In genomic region chr14:57951089-57951488, GRCm38 (mm10) we compare ENCODE assay signal across 9 mouse cellular contexts. TPM values are rescaled to one million over a fixed set of nuclear protein-coding genes. Genes with fewer than 3 reads are reported as not detected.
DNase-seq lines count a peak whose midpoint lies in the region; ATAC-seq and TF ChIP-seq lines count a peak whose summit lies in the region.
"Had no signal": no experiment of that assay in that cellular context is flagged by ENCODE, and none has a peak within 500 bp of the region (broad histone marks: within the 10 kb centered on the region; RNA-seq: fewer than 3 reads in every experiment).

No protein-coding gene starts in this region.

- no peak overlapping the region for H3K27ac ChIP-seq in forebrain, embryonic 14.5 days (ENCODE audit: low read depth, low read length)
- no peak overlapping the region for H3K27ac ChIP-seq in forebrain, embryonic 13.5 days
- H3K27ac ChIP-seq in liver, adult 2 months (replicated peaks; ENCODE audit: insufficient read depth, low read depth, low read length), result no peak overlapping the region
- H3K27ac ChIP-seq in liver, embryonic 12.5 days, result no peak overlapping the region
- H3K27ac ChIP-seq: hindbrain, embryonic 15.5 days had no signal

- H3K79me2 ChIP-seq in liver, adult 2 months (ENCODE audit: control insufficient read depth, insufficient read depth, low read length), result no peaks in the 10 kb centered on the region

- 37% methylated on average over 2 of the region's 2 CpGs for WGBS in forebrain, embryonic 14.5 days
- 24% methylated on average over 2 of the region's 2 CpGs for WGBS in forebrain, embryonic 13.5 days
- 27% methylated on average over 2 of the region's 2 CpGs for WGBS in liver, adult 2 months
- WGBS in liver, embryonic 12.5 days (ENCODE audit: insufficient replicate concordance), result 30% methylated on average over 2 of the region's 2 CpGs

- peak; percentile 29 for DNase-seq in forebrain, embryonic 14.5 days (ENCODE audit: low spot score)
- DNase-seq in liver, adult 2 months (ENCODE audit: extremely low read depth, low read depth, low spot score), result peak; percentile 18
- DNase-seq in NIH3T3 (ENCODE audit: low read depth), result peak; percentile 57
- DNase-seq in forelimb bud, embryonic 11.5 days (ENCODE audit: low read depth, low spot score), result peak; percentile 29
- peak; percentile 6 for DNase-seq in retina, adult 2 months (ENCODE audit: low read depth, low spot score)
- DNase-seq in urinary bladder, postnatal 36 days (ENCODE audit: low spot score in 2 of 2), result no peak

- peaks cover 18% of the 10 kb centered on the region; the same call in 1 of the 2 replicates for H3K36me3 ChIP-seq in forebrain, embryonic 14.5 days (ENCODE audit: control insufficient read depth, insufficient read depth, low read length)
- peaks cover 26% of the 10 kb centered on the region for H3K36me3 ChIP-seq in forebrain, embryonic 13.5 days (ENCODE audit: poor library complexity, severe bottlenecking)
- peaks cover 4% of the 10 kb centered on the region for H3K36me3 ChIP-seq in liver, adult 2 months (ENCODE audit: control insufficient read depth, insufficient read depth, low read length)
- peaks cover 15% of the 10 kb centered on the region for H3K36me3 ChIP-seq in liver, embryonic 12.5 days

- no peak for ATAC-seq in forebrain, embryonic 14.5 days
- no peak for ATAC-seq in forebrain, embryonic 13.5 days
- no peak for ATAC-seq in liver, embryonic 12.5 days

- H3K4me3 ChIP-seq in forebrain, embryonic 14.5 days (ENCODE audit: low read depth, low read length), result no peak overlapping the region
- H3K4me3 ChIP-seq in forebrain, embryonic 13.5 days, result no peak overlapping the region
- no peak overlapping the region for H3K4me3 ChIP-seq in liver, adult 2 months (ENCODE audit: insufficient read depth, low read depth, low read length)
- H3K4me3 ChIP-seq in liver, embryonic 12.5 days, result no peak overlapping the region
- H3K4me3 ChIP-seq: hindbrain, embryonic 15.5 days had no signal

- TF ChIP-seq POLR2A in liver, adult 2 months (IDR thresholded peaks at IDR 0.05; ENCODE audit: extremely low read depth, insufficient read depth, low read length), result no peak

- no peaks in the 10 kb centered on the region for H3K4me1 ChIP-seq in forebrain, embryonic 14.5 days (ENCODE audit: control insufficient read depth, insufficient read depth, low read length)
- H3K4me1 ChIP-seq in forebrain, embryonic 13.5 days, result no peaks in the 10 kb centered on the region
- H3K4me1 ChIP-seq in liver, adult 2 months (ENCODE audit: control insufficient read depth, insufficient read depth, low read length), result no peaks in the 10 kb centered on the region
- peaks cover 4% of the 10 kb centered on the region; the same call in 1 of the 2 replicates for H3K4me1 ChIP-seq in liver, embryonic 12.5 days
- H3K4me1 ChIP-seq: hindbrain, embryonic 15.5 days had no signal

- no peak overlapping the region for H3K9ac ChIP-seq in forebrain, embryonic 14.5 days (ENCODE audit: low read length)
- H3K9ac ChIP-seq in forebrain, embryonic 13.5 days, result no peak overlapping the region
- H3K9ac ChIP-seq in liver, adult 2 months (ENCODE audit: low read depth, low read length), result no peak overlapping the region
- H3K9ac ChIP-seq in liver, embryonic 12.5 days, result no peak overlapping the region
- H3K9ac ChIP-seq: hindbrain, embryonic 15.5 days had no signal

- H3K27me3 ChIP-seq in forebrain, embryonic 14.5 days (replicated peaks; ENCODE audit: control insufficient read depth, insufficient read depth, low read length), result no peaks in the 10 kb centered on the region
- H3K27me3 ChIP-seq in forebrain, embryonic 13.5 days, result no peaks in the 10 kb centered on the region
- H3K27me3 ChIP-seq in liver, adult 2 months (ENCODE audit: control insufficient read depth, insufficient read depth, low read length), result no peaks in the 10 kb centered on the region
- no peaks in the 10 kb centered on the region for H3K27me3 ChIP-seq in liver, embryonic 12.5 days (replicated peaks)
- H3K27me3 ChIP-seq: hindbrain, embryonic 15.5 days had no signal

- no peaks in the 10 kb centered on the region for H3K9me3 ChIP-seq in forebrain, embryonic 14.5 days (replicated peaks; ENCODE audit: control insufficient read depth, low read length)
- no peaks in the 10 kb centered on the region for H3K9me3 ChIP-seq in forebrain, embryonic 13.5 days (replicated peaks)
- no peaks in the 10 kb centered on the region for H3K9me3 ChIP-seq in liver, embryonic 12.5 days (replicated peaks)
- H3K9me3 ChIP-seq: hindbrain, embryonic 15.5 days had no signal

- TF ChIP-seq CTCF in liver, adult 2 months (IDR thresholded peaks at IDR 0.05; ENCODE audit: low read depth, low read length), result peak; percentile 49

- no peak overlapping the region for H3K4me2 ChIP-seq in forebrain, embryonic 14.5 days (ENCODE audit: low read length)
- H3K4me2 ChIP-seq in forebrain, embryonic 13.5 days, result no peak overlapping the region
- no peak overlapping the region for H3K4me2 ChIP-seq in liver, embryonic 12.5 days
- H3K4me2 ChIP-seq: hindbrain, embryonic 15.5 days had no signal

RNA-seq across cellular contexts. Expression of gene Micu2, which starts 48.0 kb away (rescaled TPM):
- polyA plus RNA-seq in forebrain, embryonic 14.5 days (2014; fragmentation: Nextera tagmentation; extraction: Ambion mirVana), result 46.6 and 49.4 TPM in 2 replicates
- 64.2 and 69.1 TPM in 2 replicates for polyA plus RNA-seq in forebrain, embryonic 13.5 days (2015; fragmentation: Nextera tagmentation; extraction: Ambion mirVana)
- total RNA-seq in liver, adult 2 months (2014; rRNA removed), result 35.9 and 43.6 TPM in 2 replicates
- 10.2 and 11.0 TPM in 2 replicates for polyA plus RNA-seq in liver, adult 2 months (2012; rRNA removed)
- 49.9 and 51.5 TPM in 2 replicates for polyA plus RNA-seq in liver, embryonic 12.5 days (2016; fragmentation: Nextera tagmentation; extraction: Ambion mirVana)

Comparison
In these comparisons a context has a peak if more than half of its experiments do, and no peak if none do; other contexts are left out.
1. DNase-seq: peak in forebrain, embryonic 14.5 days (single experiment), liver, adult 2 months (single experiment), NIH3T3 (single experiment), forelimb bud, embryonic 11.5 days (single experiment) and retina, adult 2 months (single experiment); none in urinary bladder, postnatal 36 days (0 of 2).